Mouse (Mus musculus) intestine, embryonic 16.5 days (tissue): Measurements from ENCODE around the gene Zbtb38. TPM values are rescaled to one million over a fixed set of nuclear protein-coding genes. Genes with fewer than 3 reads are reported as not detected.

ENCODE experiments used
- ATAC-seq: fragments of 200-750 bp; cut with Nextera tagmentation; 2 replicates; pipeline ENCODE4 v1.8.0; 2017; ENCODE audit warnings: moderate TSS enrichment, moderate library complexity
- H3K27ac ChIP-seq: fragments of 300-500 bp; sonication (generic); 2 replicates; pipeline ENCODE4 v1.5.1; 2014; ENCODE audit warnings: mild to moderate bottlenecking, low read length
- H3K27me3 ChIP-seq: fragments of 300-500 bp; sonication (generic); replicated peaks from 2 replicates; pipeline ENCODE4 v1.6.1; 2014; ENCODE audit warnings: low read length, control low read depth, mixed read lengths; ENCODE audit not compliant: control insufficient read depth, insufficient read depth
- H3K36me3 ChIP-seq: fragments of 300-500 bp; sonication (generic); 2 replicates; pipeline ENCODE4 v1.6.1; 2014; ENCODE audit warnings: low read length, control low read depth; ENCODE audit not compliant: control insufficient read depth, insufficient read depth
- H3K4me1 ChIP-seq: fragments of 300-500 bp; sonication (generic); 2 replicates; pipeline ENCODE4 v1.6.1; 2014; ENCODE audit warnings: low read length, control low read depth, mixed read lengths; ENCODE audit not compliant: control insufficient read depth, insufficient read depth
- H3K4me2 ChIP-seq: fragments of 300-500 bp; sonication (generic); 2 replicates; pipeline ENCODE4 v1.6.1; 2014; ENCODE audit warnings: low read depth, low read length, control low read depth
- H3K4me3 ChIP-seq: fragments of 300-500 bp; sonication (generic); 2 replicates; pipeline ENCODE4 v1.5.1; 2014; ENCODE audit warnings: mild to moderate bottlenecking, low read length
- H3K9ac ChIP-seq: fragments of 300-500 bp; sonication (generic); 2 replicates; pipeline ENCODE4 v1.6.1; 2014; ENCODE audit warnings: low read depth, low read length
- H3K9me3 ChIP-seq: fragments of 300-500 bp; sonication (generic); 2 replicates; pipeline ENCODE4 v1.6.1; 2016; ENCODE audit warnings: low read length, control low read depth; ENCODE audit not compliant: control insufficient read depth
- WGBS: fragments of 180-500 bp; shearing (Covaris S2); extraction: QIAGEN DNeasy Blood & Tissue Kit; methylation state at CpG from one replicate; pipeline ENCODE4 v1.1.7; 2014; 5-methylcytosine and 5-hydroxymethylcytosine counted together
- polyA plus RNA-seq: library from polyadenylated mRNA; unstranded; fragments of >200 nt; fragmentation: Nextera tagmentation; extraction: Ambion mirVana; gene quantifications from 2 replicates; pipeline ENCODE4 v1.2.1, GENCODE M21; 2015

Gene Zbtb38
- polyA plus RNA-seq, 1 experiment from 2014 or later: 20.3 TPM

GRCm38 (mm10) chr9:96696141-96696561 is 56.5 kb downstream of the Zbtb38 start:
- ATAC-seq: peak; percentile 26; the same call in 1 of the 2 replicates
- H3K9ac ChIP-seq: no peak overlapping the region

GRCm38 (mm10) chr9:96690461-96690863 is 62.2 kb downstream of the Zbtb38 start:
- H3K27me3 ChIP-seq: no peaks in the 10 kb centered on the region
- H3K4me2 ChIP-seq: no peak overlapping the region
- H3K36me3 ChIP-seq: peaks cover 14% of the 10 kb centered on the region; the same call in 1 of the 2 replicates
- H3K9me3 ChIP-seq: no peaks in the 10 kb centered on the region
- no peaks in the 10 kb centered on the region for H3K4me1 ChIP-seq
- whole genome bisulfite sequencing: 68% methylated on average over 4 of the region's 4 CpGs
- ATAC-seq: no peak
- no peak overlapping the region for H3K4me3 ChIP-seq
- H3K9ac ChIP-seq: no peak overlapping the region
- no peak overlapping the region for H3K27ac ChIP-seq

More at GRCm38 (mm10) chr9:96696141-96696561, 56.5 kb downstream of the Zbtb38 start:
- Histone ChIP-seq H3K36me3 (peaks cover 7% of the 10 kb centered on the region), H3K4me1 (no peaks in the 10 kb centered on the region), H3K9me3 (peaks cover 6% of the 10 kb centered on the region), H3K27ac (peak overlapping the region; percentile 40; the same call in 1 of the 2 replicates), H3K4me3 (no peak overlapping the region), H3K4me2 (no peak overlapping the region), H3K27me3 (no peaks in the 10 kb centered on the region)
- 68% methylated on average over 12 of the region's 12 CpGs for WGBS

GRCm38 (mm10) chr9:96689076-96689475 is 63.6 kb downstream of the Zbtb38 start:
- Histone ChIP-seq H3K27ac (peak overlapping the region; percentile 7; the same call in 1 of the 2 replicates), H3K9ac (no peak overlapping the region)

GRCm38 (mm10) chr9:96688194-96688875 is 64.3 kb downstream of the Zbtb38 start:
- peak overlapping the region; percentile 15 for H3K27ac ChIP-seq
- no peak overlapping the region for H3K4me2 ChIP-seq
- no peak for ATAC-seq
- peaks cover 14% of the 10 kb centered on the region; the same call in 1 of the 2 replicates for H3K36me3 ChIP-seq
- no peaks in the 10 kb centered on the region for H3K9me3 ChIP-seq
- H3K27me3 ChIP-seq: no peaks in the 10 kb centered on the region
- no peak overlapping the region for H3K4me3 ChIP-seq
- WGBS: 75% methylated on average over 21 of the region's 21 CpGs
- no peaks in the 10 kb centered on the region for H3K4me1 ChIP-seq
- no peak overlapping the region for H3K9ac ChIP-seq

More at GRCm38 (mm10) chr9:96689076-96689475, 63.6 kb downstream of the Zbtb38 start:
- no peaks in the 10 kb centered on the region for H3K27me3 ChIP-seq
- H3K36me3 ChIP-seq: peaks cover 14% of the 10 kb centered on the region; the same call in 1 of the 2 replicates
- no peak overlapping the region for H3K4me2 ChIP-seq
- H3K9me3 ChIP-seq: no peaks in the 10 kb centered on the region
- ATAC-seq: no peak
- WGBS: 79% methylated on average over 4 of the region's 4 CpGs
- H3K4me1 ChIP-seq: no peaks in the 10 kb centered on the region
- H3K4me3 ChIP-seq: no peak overlapping the region

GRCm38 (mm10) chr9:96687591-96688186 is 64.9 kb downstream of the Zbtb38 start:
- Histone ChIP-seq H3K36me3 (peaks cover 14% of the 10 kb centered on the region; the same call in 1 of the 2 replicates), H3K4me3 (no peak overlapping the region), H3K27me3 (no peaks in the 10 kb centered on the region), H3K4me1 (no peaks in the 10 kb centered on the region), H3K9me3 (no peaks in the 10 kb centered on the region), H3K4me2 (no peak overlapping the region), H3K27ac (peak overlapping the region; percentile 15; the same call in 1 of the 2 replicates), H3K9ac (no peak overlapping the region)
- WGBS: 76% methylated on average over 20 of the region's 20 CpGs
- ATAC-seq: no peak

- Histone ChIP-seq H3K4me2 (no peak overlapping the region), H3K36me3 (peaks cover 14% of the 10 kb centered on the region; the same call in 1 of the 2 replicates), H3K9me3 (no peaks in the 10 kb centered on the region), H3K27me3 (no peaks in the 10 kb centered on the region), H3K27ac (no peak overlapping the region), H3K9ac (no peak overlapping the region), H3K4me3 (no peak overlapping the region), H3K4me1 (no peaks in the 10 kb centered on the region)
- ATAC-seq: no peak
- WGBS: 92% methylated on average over 18 of the region's 18 CpGs
Observed at GRCm38 (mm10) chr9:96685600-96686084, 67.0 kb downstream of the Zbtb38 start.

- Histone ChIP-seq H3K27me3 (no peaks in the 10 kb centered on the region), H3K4me1 (no peaks in the 10 kb centered on the region), H3K9me3 (no peaks in the 10 kb centered on the region), H3K4me2 (no peak overlapping the region), H3K36me3 (peaks cover 14% of the 10 kb centered on the region; the same call in 1 of the 2 replicates), H3K4me3 (no peak overlapping the region), H3K27ac (no peak overlapping the region), H3K9ac (no peak overlapping the region)
- WGBS: 82% methylated on average over 14 of the region's 14 CpGs
- ATAC-seq: no peak
Observed at GRCm38 (mm10) chr9:96684866-96685599, 67.6 kb downstream of the Zbtb38 start.

- no peaks in the 10 kb centered on the region for H3K9me3 ChIP-seq
- H3K27me3 ChIP-seq: no peaks in the 10 kb centered on the region
- no peak overlapping the region for H3K4me3 ChIP-seq
- ATAC-seq: peak; percentile 89
- 79% methylated on average over 4 of the region's 4 CpGs for WGBS
- H3K4me1 ChIP-seq: no peaks in the 10 kb centered on the region
- H3K9ac ChIP-seq: no peak overlapping the region
- no peak overlapping the region for H3K4me2 ChIP-seq
- peaks cover 14% of the 10 kb centered on the region; the same call in 1 of the 2 replicates for H3K36me3 ChIP-seq
- no peak overlapping the region for H3K27ac ChIP-seq
Observed at GRCm38 (mm10) chr9:96684165-96684792, 68.4 kb downstream of the Zbtb38 start.
